Mouse (Mus musculus) thymus, postnatal 0 days (tissue): ENCODE data around the gene Hist1h2bg. TPM values are rescaled to one million over a fixed set of nuclear protein-coding genes. Genes with fewer than 3 reads are reported as not detected.

Experiments used
- DNase-seq: peaks from one replicate; pipeline ENCODE4 v3.0.0-alpha.2; 2015; ENCODE audit warnings: low spot score
- polyA plus RNA-seq: library from polyadenylated mRNA; unstranded; fragments of >200 nt; fragmentation: Nextera tagmentation; extraction: Ambion mirVana; gene quantifications from 2 replicates; pipeline ENCODE4 v1.2.1, GENCODE M21; 2015

Hist1h2bg gene
- polyA plus RNA-seq, 1 experiment from 2014 or later = 46.0 TPM

- peak; percentile 97 for DNase-seq
Measured at GRCm38 (mm10) chr13:23561883-23562659, 9.1 kb upstream of the Hist1h2bg start, which contains the start of gene Hist1h3e. Hist1h3e (minus strand) TSS chr13:23562369.

- DNase-seq = peak; percentile 65
Measured at GRCm38 (mm10) chr13:23562699-23563462, 8.3 kb upstream of the Hist1h2bg start.

GRCm38 (mm10) chr13:23564482-23564881 is 6.7 kb upstream of the Hist1h2bg start:
- DNase-seq = no peak

DNA sequence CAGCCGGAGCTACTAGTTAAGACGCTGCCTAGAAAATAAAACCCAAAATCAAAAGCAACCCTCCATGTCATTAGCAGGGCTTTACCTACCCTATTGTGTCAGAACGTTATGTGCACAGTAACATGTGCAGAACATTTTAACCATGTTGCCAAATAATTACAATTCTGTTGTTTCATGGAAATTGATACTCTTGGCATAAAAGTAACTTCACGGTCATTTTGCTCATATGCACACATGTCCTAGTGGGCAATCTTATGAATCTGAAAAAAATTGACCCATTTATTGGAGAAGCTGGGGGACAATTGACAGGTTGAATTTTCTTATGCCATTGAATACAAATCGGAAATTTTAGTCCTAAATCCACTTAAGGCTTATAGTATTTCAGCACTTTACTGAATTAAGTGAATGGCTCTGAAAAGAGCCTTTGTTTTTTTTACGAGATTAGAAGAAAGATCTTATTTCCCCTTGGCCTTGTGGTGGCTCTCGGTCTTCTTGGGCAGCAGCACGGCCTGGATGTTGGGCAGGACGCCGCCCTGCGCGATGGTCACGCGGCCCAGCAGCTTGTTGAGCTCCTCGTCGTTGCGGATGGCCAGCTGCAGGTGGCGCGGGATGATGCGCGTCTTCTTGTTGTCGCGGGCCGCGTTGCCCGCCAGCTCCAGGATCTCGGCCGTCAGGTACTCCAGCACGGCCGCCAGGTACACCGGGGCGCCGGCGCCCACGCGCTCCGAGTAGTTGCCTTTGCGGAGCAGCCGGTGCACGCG is 755 bp upstream of the Hist1h2bg start:
- DNase-seq = peak; percentile 44

DNA sequence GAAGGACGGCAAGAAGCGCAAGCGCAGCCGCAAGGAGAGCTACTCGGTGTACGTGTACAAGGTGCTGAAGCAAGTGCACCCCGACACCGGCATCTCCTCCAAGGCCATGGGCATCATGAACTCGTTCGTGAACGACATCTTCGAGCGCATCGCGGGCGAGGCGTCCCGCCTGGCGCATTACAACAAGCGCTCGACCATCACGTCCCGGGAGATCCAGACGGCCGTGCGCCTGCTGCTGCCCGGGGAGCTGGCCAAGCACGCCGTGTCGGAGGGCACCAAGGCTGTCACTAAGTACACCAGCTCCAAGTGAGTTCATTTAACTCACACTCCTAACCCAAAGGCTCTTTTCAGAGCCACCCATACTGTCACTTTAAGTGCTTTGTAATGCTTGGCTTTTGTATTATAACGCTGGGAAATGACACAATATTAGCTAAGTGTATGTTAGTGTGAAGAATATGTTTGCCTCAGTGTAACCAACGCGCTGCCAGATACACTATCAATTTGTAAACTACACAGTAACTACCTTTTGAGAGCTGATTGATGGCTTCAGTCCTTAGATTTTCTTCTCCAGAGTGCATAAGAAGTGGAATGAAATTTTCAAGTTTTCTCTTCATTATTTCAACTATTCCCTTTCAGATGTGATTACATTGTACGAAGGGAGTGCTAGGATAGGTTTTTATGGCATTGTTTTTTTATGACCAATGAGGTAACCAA is 465 bp downstream of the Hist1h2bg start:
- DNase-seq = peak; percentile 56

GRCm38 (mm10) chr13:23572218-23573033 is 1.2 kb downstream of the Hist1h2bg start:
- DNase-seq = peak; percentile 51

DNA sequence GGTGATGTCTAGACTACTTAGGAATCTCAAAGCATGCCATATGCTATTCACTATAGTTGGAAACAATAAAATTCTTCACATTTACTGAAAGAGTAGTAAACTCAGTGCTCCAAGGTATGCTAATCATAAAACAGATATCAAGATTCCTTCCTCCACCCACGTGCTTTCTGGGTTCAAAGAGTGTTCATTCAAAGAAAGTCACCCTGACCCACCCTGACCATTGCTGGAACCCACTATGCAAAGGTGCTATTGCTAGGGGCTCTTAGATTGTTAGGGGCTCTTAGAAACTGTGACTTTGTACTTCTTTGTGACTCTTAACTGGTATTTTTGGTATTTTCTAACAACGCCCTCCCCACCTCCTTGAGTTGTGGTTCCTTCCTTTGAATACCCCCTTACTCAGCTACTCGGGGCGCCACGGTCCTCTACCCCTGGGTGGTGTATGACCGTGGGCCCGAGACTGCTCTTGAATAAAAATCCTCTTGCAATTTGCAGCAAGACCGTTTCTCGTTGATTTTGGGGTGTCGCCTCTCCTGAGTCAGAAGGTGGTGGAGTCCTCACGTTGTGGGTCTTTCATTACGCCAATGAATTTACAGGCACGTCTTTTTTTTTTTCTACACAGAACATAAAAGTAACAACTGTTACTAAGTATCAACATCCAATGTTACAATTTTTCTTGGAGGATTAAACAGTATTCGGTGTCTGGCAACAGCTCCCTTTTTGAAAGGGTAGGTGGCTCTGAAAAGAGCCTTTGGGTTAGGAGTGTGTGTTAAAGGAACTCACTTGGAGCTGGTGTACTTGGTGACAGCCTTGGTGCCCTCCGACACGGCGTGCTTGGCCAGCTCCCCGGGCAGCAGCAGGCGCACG is 2.1 kb downstream of the Hist1h2bg start:
- peak; percentile 51 for DNase-seq

- peak; percentile 98 for DNase-seq
Measured at GRCm38 (mm10) chr13:23573898-23574524, 2.8 kb downstream of the Hist1h2bg start, which contains the start of the genes Hist1h2bf and Hist1h2ad. Hist1h2bf (minus strand) TSS chr13:23574196. Hist1h2ad (plus strand) TSS chr13:23574381.

DNA sequence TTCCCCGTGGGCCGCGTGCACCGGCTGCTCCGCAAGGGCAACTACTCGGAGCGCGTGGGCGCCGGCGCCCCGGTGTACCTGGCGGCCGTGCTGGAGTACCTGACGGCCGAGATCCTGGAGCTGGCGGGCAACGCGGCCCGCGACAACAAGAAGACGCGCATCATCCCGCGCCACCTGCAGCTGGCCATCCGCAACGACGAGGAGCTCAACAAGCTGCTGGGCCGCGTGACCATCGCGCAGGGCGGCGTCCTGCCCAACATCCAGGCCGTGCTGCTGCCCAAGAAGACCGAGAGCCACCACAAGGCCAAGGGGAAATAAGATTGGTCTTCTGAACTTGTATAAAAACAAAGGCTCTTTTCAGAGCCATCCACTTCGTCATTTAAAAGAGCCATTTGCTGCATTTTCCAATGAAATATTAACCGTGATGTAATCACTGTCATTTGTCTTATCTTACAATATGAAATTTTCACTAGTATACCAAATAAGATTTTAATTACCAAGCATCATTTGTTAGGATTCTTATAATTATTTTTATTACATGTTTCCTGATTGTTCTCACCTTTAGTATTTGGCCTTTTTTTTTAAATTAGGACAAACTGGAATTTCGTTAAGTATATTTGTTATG is 3.5 kb downstream of the Hist1h2bg start:
- peak; percentile 30 for DNase-seq

GRCm38 (mm10) chr13:23575271-23575851 is 4.2 kb downstream of the Hist1h2bg start, which contains the start of gene Hist1h3d:
Hist1h3d (plus strand) TSS chr13:23575763.
- peak; percentile 80 for DNase-seq

- DNase-seq = peak; percentile 35
Measured at GRCm38 (mm10) chr13:23575864-23576313, 4.7 kb downstream of the Hist1h2bg start.

GRCm38 (mm10) chr13:23576351-23576881 is 5.2 kb downstream of the Hist1h2bg start:
- DNase-seq = peak; percentile 24

GRCm38 (mm10) chr13:23576906-23577639 is 5.9 kb downstream of the Hist1h2bg start:
- DNase-seq = no peak

DNA sequence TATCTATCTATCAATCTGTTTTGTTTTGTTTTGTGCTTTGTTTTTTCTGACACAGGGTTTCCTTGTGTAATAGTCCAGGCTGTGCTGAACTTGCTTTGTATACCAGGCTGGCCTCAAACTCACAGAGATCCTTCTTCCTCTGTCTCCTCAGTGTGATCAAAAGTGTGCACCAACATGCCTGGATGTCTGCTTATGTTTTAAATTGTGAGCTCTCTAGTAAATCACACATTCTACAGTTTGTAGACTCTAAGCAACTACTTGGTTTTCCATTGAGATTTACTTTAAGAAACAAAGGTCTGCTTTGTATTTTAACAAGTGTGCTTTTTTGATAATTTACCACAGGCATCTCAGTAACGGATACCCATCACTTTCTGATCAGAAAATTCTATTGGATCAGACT is 6.6 kb downstream of the Hist1h2bg start:
- DNase-seq = no peak

DNA sequence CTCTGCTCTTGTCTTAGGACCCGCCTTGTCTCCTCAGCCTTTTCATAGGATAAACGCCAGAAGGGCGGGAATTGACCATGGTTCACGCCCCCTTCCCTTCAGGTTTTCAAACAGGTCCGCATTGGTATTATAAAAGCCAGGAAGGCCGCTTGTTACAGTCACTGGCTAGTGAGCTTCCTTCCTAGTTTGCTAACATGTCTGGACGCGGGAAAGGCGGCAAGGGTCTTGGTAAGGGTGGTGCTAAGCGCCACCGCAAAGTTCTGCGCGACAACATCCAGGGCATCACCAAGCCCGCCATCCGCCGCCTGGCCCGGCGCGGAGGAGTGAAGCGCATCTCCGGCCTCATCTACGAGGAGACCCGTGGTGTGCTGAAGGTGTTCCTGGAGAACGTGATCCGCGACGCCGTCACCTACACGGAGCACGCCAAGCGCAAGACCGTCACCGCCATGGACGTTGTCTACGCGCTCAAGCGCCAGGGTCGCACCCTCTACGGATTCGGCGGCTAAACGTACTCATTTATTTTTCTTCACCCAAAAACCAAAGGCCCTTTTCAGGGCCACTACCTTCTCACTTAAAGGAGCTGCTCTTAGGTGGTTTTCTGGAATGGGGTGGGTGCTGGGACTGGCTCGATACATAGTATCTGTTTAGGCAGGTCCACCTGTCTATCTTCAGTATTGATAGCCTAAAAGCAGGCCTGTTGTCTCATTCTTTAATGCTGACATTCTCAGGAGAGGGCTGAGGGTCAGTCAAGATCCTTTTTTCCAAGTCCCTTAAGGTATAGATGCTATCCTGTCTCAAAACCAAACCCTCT is 10.4 kb downstream of the Hist1h2bg start, which contains the start of gene Hist1h4d:
Gene Hist1h4d (plus strand): TSS at position 191 of the 811 bp plus-strand sequence.
- DNase-seq = peak; percentile 98
